Mouse (Mus musculus) layer of hippocampus, adult 8-10 months (tissue): ENCODE measurements around the gene Zbtb6. TPM values are rescaled to one million over a fixed set of nuclear protein-coding genes. Genes with fewer than 3 reads are reported as not detected.

Experiments
- total RNA-seq, 4 experiments: library from RNA; stranded (reverse); gene quantifications; 2 replicates each; pipeline ENCODE4 v1.2.4; 2022

Zbtb6 gene
- total RNA-seq, 4 experiments from 2014 or later, result 12.3 to 16.7 (median 15.0) TPM

Other genes with a start within 250 kb of the Zbtb6 start
- gene Olfr366, start 231.6 kb downstream of the Zbtb6 start, total RNA-seq, result not detected
- gene Olfr368, start 116.7 kb downstream of the Zbtb6 start, total RNA-seq, result not detected
- gene Pdcl, start 83.8 kb downstream of the Zbtb6 start, total RNA-seq, result 10 to 100 TPM; 22.9 to 29.7 (median 25.0) TPM
- gene Rc3h2, start 20.3 kb downstream of the Zbtb6 start, total RNA-seq, result 10 to 100 TPM; 66.8 to 99.9 (median 86.4) TPM
- gene Zbtb26, start within 50 bp of the Zbtb6 start, total RNA-seq, result 10 to 100 TPM in 2 of 4 experiments, 1 to 10 TPM in 2; 9.8 to 14.7 (median 11.6) TPM
- gene Rabgap1, start 108 bp upstream of the Zbtb6 start, total RNA-seq, result 100 to 1,000 TPM in 1 of 4 experiments, 10 to 100 TPM in 3; 85.8 to 106 (median 90.2) TPM
- gene Gpr21, start 73.2 kb upstream of the Zbtb6 start, total RNA-seq, result 1 to 10 TPM; 2.5 to 4.7 (median 3.9) TPM